Mouse (Mus musculus): ENCODE measurements at regions not wholly inside any gene's neighbourhood (a gene's known extent, or its start where the extent isn't known, plus 50 kb on each side); places are given as distances from the start of the nearest gene placed in this dataset.

DNA sequence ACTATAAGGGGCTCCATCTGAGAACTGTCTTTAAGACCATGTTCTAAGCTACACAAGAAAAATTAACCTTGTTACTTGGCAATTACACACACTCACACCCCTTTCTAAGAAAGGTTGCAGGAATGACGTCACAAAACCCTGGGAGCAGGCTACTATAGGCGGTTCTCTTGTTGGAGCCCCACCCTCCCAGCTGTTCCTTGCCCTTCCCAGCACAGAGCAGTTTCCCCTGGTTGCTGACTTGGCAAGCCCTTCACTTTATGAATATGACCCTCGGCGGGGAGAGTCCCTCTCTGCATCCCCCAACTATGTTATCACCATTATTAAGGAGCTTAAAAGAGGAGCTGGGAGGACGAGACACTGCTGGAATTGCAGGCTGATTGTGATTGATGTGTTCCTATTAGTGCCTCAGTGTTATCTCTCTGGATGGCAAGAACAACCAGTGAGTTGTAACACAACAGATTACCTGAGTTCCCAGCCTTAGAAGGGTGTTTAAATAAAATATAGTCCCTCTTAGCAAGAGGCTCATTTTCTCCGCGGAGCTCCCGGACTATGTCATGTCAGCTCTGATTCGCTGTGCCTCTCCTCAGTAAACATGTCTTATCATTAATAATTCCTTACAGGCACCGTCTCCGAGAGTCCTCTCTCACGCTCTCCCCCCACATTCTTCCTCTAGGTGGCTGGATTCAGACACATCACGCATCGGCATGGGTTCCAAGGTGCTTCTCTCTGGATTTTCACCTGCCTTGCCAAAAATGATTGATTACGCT lies 105.7 kb downstream of the Insig2 start:
- 13% methylated on average over 15 of the region's 15 CpGs for WGBS
- Histone ChIP-seq H3K9me3 (ENCODE audit: control insufficient read depth, low read length) (no peaks in the 10 kb centered on the region), H3K9ac (ENCODE audit: low read length) (no peak overlapping the region), H3K27ac (ENCODE audit: low read length) (no peak overlapping the region), H3K4me2 (ENCODE audit: low read depth, low read length) (no peak overlapping the region), H3K36me3 (ENCODE audit: control insufficient read depth, insufficient read depth, low read length) (no peaks in the 10 kb centered on the region), H3K27me3 (ENCODE audit: control insufficient read depth, insufficient read depth, low read depth, low read length) (no peaks in the 10 kb centered on the region), H3K4me1 (replicated peaks; ENCODE audit: control insufficient read depth, insufficient read depth, low read length) (no peaks in the 10 kb centered on the region), H3K4me3 (ENCODE audit: low read length) (no peak overlapping the region)
- ATAC-seq (ENCODE audit: low read depth), result peak; percentile 59; the same call in 1 of the 2 replicates

DNA sequence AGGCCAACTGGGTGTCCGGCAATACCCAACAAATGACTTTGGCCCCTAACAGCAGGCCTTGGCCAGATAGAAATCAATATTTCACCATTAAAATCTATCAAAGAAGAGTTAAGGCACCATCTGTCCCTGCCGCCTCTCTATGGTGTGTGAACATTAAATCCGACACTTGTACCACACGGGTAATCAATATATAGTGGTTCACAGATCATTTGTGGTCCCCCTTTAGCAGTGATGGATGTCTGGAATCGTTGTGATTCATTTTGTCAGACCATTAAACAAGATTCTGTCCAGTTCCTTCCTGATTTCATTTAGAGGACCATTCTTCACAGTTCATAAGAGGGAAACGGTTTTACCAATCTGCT lies 105.2 kb downstream of the Insig2 start:
- 29% methylated on average over 6 of the region's 6 CpGs for WGBS
- Histone ChIP-seq H3K27ac (ENCODE audit: low read length) (no peak overlapping the region), H3K4me1 (replicated peaks; ENCODE audit: control insufficient read depth, insufficient read depth, low read length) (no peaks in the 10 kb centered on the region), H3K9me3 (ENCODE audit: control insufficient read depth, low read length) (no peaks in the 10 kb centered on the region), H3K36me3 (ENCODE audit: control insufficient read depth, insufficient read depth, low read length) (no peaks in the 10 kb centered on the region), H3K9ac (ENCODE audit: low read length) (no peak overlapping the region), H3K4me2 (ENCODE audit: low read depth, low read length) (no peak overlapping the region), H3K27me3 (ENCODE audit: control insufficient read depth, insufficient read depth, low read depth, low read length) (no peaks in the 10 kb centered on the region), H3K4me3 (ENCODE audit: low read length) (no peak overlapping the region)
- ATAC-seq (ENCODE audit: low read depth), result no peak

DNA sequence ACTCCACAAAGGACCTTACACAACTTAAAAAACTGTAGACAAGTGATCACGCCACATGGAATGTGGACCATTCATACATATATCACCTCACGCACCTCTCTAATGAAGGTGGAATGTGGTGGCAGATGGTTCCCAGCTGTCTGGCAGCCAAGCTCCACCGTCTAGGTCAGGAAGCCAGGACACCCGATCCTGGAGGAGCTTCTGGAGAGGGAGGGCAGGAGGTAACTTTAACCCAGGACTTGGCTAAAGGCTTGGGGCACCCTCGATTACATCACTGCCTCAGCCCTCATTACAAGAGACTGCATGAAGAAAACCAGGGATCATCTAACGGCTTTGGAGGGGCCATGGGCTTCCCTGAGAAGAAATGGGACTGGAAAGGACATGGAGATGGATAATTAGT lies 88.8 kb downstream of the Insig2 start:
- no peak for ATAC-seq (ENCODE audit: low read depth)
- no peak overlapping the region for H3K27ac ChIP-seq (ENCODE audit: low read length)
- no peak overlapping the region for H3K9ac ChIP-seq (ENCODE audit: low read length)
- H3K9me3 ChIP-seq (ENCODE audit: control insufficient read depth, low read length), result no peaks in the 10 kb centered on the region
- no peak overlapping the region for H3K4me3 ChIP-seq (ENCODE audit: low read length)
- H3K27me3 ChIP-seq (ENCODE audit: control insufficient read depth, insufficient read depth, low read depth, low read length), result no peaks in the 10 kb centered on the region
- no peaks in the 10 kb centered on the region for H3K36me3 ChIP-seq (ENCODE audit: control insufficient read depth, insufficient read depth, low read length)
- H3K4me1 ChIP-seq (replicated peaks; ENCODE audit: control insufficient read depth, insufficient read depth, low read length), result no peaks in the 10 kb centered on the region
- WGBS, result 28% methylated on average over 6 of the region's 6 CpGs
- no peak overlapping the region for H3K4me2 ChIP-seq (ENCODE audit: low read depth, low read length)

DNA sequence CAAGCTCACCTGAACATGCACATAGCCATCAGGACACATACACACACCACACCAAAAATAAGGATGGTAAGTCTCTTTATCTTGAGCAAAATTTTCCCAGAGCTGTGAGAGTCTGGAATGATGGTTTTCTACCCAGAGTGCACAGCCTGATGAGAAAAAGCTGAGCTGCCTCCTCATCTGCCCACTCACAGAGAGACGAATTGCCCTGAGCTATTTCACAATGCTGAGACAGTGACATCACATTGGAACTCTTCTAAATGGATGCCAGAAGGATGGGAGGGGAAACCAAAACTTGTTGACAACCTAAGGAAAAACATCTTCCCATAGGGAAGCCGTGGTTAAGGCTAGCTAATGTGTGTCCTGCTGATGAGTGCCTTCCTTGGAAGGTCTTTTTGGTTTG lies 84.8 kb downstream of the Insig2 start:
- WGBS, result 57% methylated on average over 2 of the region's 2 CpGs
- no peaks in the 10 kb centered on the region for H3K9me3 ChIP-seq (ENCODE audit: control insufficient read depth, low read length)
- no peaks in the 10 kb centered on the region for H3K27me3 ChIP-seq (ENCODE audit: control insufficient read depth, insufficient read depth, low read depth, low read length)
- no peak for ATAC-seq (ENCODE audit: low read depth)
- H3K9ac ChIP-seq (ENCODE audit: low read length), result no peak overlapping the region
- no peak overlapping the region for H3K27ac ChIP-seq (ENCODE audit: low read length)
- H3K4me2 ChIP-seq (ENCODE audit: low read depth, low read length), result no peak overlapping the region
- no peaks in the 10 kb centered on the region for H3K36me3 ChIP-seq (ENCODE audit: control insufficient read depth, insufficient read depth, low read length)
- no peaks in the 10 kb centered on the region for H3K4me1 ChIP-seq (replicated peaks; ENCODE audit: control insufficient read depth, insufficient read depth, low read length)
- no peak overlapping the region for H3K4me3 ChIP-seq (ENCODE audit: low read length)

DNA sequence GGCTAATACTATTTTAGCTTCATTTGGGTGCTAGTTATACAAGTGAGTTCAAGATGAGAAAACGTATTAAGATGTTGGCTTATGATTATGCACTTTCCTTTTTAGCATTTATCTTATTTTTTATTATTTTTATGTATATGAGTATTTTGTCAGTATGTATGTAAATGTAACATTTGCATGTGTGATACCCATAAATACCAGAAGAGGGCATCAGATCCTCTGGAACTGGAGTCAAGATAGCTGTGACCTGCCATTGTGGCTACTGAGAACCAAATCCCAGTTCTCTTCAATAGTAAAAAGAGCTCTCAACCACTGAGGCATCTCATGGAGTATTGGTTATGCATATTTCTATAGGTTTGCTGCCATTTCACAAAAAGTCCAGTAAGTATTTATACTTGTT lies 83.3 kb downstream of the Insig2 start:
- no peaks in the 10 kb centered on the region for H3K36me3 ChIP-seq (ENCODE audit: control insufficient read depth, insufficient read depth, low read length)
- no peak overlapping the region for H3K27ac ChIP-seq (ENCODE audit: low read length)
- no peak overlapping the region for H3K4me2 ChIP-seq (ENCODE audit: low read depth, low read length)
- 54% methylated on average over 1 of the region's 1 CpGs for WGBS
- no peak overlapping the region for H3K4me3 ChIP-seq (ENCODE audit: low read length)
- H3K27me3 ChIP-seq (ENCODE audit: control insufficient read depth, insufficient read depth, low read depth, low read length), result no peaks in the 10 kb centered on the region
- H3K4me1 ChIP-seq (replicated peaks; ENCODE audit: control insufficient read depth, insufficient read depth, low read length), result no peaks in the 10 kb centered on the region
- no peak overlapping the region for H3K9ac ChIP-seq (ENCODE audit: low read length)
- no peaks in the 10 kb centered on the region for H3K9me3 ChIP-seq (ENCODE audit: control insufficient read depth, low read length)
- ATAC-seq (ENCODE audit: low read depth), result no peak

DNA sequence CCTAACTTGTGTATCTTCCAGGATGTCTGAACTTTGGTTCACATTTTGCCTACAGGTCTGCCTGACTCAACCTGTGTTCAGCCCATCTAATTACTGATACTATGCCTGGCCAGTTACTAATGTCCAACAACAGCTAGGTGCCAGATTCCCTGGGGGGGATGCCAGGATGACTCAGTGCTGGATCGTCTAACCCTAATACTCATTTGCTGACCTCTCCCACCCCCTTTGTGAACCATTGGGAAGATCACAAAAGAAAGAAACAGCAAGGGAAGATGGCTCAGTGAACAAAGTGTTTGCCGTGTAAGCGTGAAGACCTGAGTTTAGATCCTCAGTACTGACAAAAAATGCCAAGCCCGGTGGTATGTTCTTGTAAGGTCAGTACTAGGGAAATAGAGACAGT lies 81.7 kb downstream of the Insig2 start:
- Histone ChIP-seq H3K27me3 (ENCODE audit: control insufficient read depth, insufficient read depth, low read depth, low read length) (no peaks in the 10 kb centered on the region), H3K4me1 (replicated peaks; ENCODE audit: control insufficient read depth, insufficient read depth, low read length) (no peaks in the 10 kb centered on the region), H3K27ac (ENCODE audit: low read length) (no peak overlapping the region), H3K9me3 (ENCODE audit: control insufficient read depth, low read length) (no peaks in the 10 kb centered on the region), H3K9ac (ENCODE audit: low read length) (no peak overlapping the region), H3K4me2 (ENCODE audit: low read depth, low read length) (no peak overlapping the region), H3K36me3 (ENCODE audit: control insufficient read depth, insufficient read depth, low read length) (no peaks in the 10 kb centered on the region), H3K4me3 (ENCODE audit: low read length) (no peak overlapping the region)
- whole genome bisulfite sequencing, result 89% methylated on average over 4 of the region's 4 CpGs
- no peak for ATAC-seq (ENCODE audit: low read depth)

DNA sequence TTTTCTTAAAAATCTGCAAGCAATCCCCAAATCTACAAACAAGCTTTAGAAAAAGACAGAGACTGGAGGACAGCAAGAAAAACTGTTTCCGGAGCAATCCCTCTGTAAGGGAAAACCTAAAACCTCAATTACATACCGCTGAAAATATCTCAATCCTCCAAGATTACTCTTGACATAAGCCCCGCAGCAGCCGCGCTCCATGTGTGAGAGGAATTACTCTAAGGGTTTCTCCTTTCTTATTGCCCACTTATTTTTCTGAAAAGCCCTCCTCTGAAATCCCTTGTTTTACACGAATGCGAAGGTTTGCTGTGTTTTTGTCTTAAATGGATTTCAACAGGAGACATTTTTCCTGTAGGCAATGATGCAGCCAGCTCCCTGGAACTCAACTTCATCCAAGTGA lies 80.3 kb downstream of the Insig2 start:
- no peaks in the 10 kb centered on the region for H3K4me1 ChIP-seq (replicated peaks; ENCODE audit: control insufficient read depth, insufficient read depth, low read length)
- 81% methylated on average over 7 of the region's 7 CpGs for WGBS
- no peak for ATAC-seq (ENCODE audit: low read depth)

DNA sequence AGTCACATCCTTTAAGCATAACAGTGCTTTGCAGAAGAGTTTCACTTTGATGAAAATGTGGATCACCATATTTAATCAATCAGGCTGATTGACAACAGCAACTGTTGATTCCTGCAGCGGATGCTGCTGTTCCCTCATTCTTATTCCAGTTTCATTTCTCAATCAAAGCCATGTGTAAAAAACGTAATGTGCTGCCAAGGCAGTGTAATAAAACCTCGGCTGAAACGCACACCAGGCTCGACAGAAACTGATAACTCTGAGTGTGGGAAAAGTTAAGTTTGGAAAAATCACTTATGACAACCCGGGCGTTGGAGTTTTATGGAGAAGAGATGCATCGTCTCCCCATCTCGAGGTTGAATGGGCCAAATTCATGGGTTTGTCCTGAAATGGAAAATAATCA lies 78.2 kb downstream of the Insig2 start:
- Histone ChIP-seq H3K4me3 (ENCODE audit: low read length) (no peak overlapping the region), H3K9me3 (ENCODE audit: control insufficient read depth, low read length) (no peaks in the 10 kb centered on the region), H3K4me2 (ENCODE audit: low read depth, low read length) (no peak overlapping the region), H3K36me3 (ENCODE audit: control insufficient read depth, insufficient read depth, low read length) (no peaks in the 10 kb centered on the region), H3K27ac (ENCODE audit: low read length) (no peak overlapping the region), H3K9ac (ENCODE audit: low read length) (no peak overlapping the region), H3K4me1 (replicated peaks; ENCODE audit: control insufficient read depth, insufficient read depth, low read length) (no peaks in the 10 kb centered on the region), H3K27me3 (ENCODE audit: control insufficient read depth, insufficient read depth, low read depth, low read length) (no peaks in the 10 kb centered on the region)
- 64% methylated on average over 9 of the region's 9 CpGs for WGBS
- no peak for ATAC-seq (ENCODE audit: low read depth)

More for the DNA sequence above, 80.3 kb downstream of the Insig2 start:
- H3K9ac ChIP-seq (ENCODE audit: low read length), result no peak overlapping the region
- H3K36me3 ChIP-seq (ENCODE audit: control insufficient read depth, insufficient read depth, low read length), result no peaks in the 10 kb centered on the region
- no peak overlapping the region for H3K4me2 ChIP-seq (ENCODE audit: low read depth, low read length)
- no peaks in the 10 kb centered on the region for H3K27me3 ChIP-seq (ENCODE audit: control insufficient read depth, insufficient read depth, low read depth, low read length)
- no peak overlapping the region for H3K27ac ChIP-seq (ENCODE audit: low read length)
- no peak overlapping the region for H3K4me3 ChIP-seq (ENCODE audit: low read length)
- H3K9me3 ChIP-seq (ENCODE audit: control insufficient read depth, low read length), result no peaks in the 10 kb centered on the region
